Mouse (Mus musculus): Measurements from ENCODE around the gene Prkci.

- TF ChIP-seq CTCF (IDR thresholded peaks at IDR 0.05; ENCODE audit: insufficient read depth, low read depth, low read length) (no peak), POLR2A (IDR thresholded peaks at IDR 0.05; ENCODE audit: insufficient read depth, low read depth, low read length) (no peak)
These were observed 26.9 kb upstream of the Prkci start for GRCm38 (mm10) chr3:30968531-30969092.

All from olfactory bulb, adult 2 months (tissue).